Mouse (Mus musculus) CH12F3 (cell line): ENCODE data around the gene Ifit3.
"Not testable (repeated sequence)": the region's sequence is repeated elsewhere in the genome, so short reads cannot be mapped to it uniquely, and the experiment has no call there.

ENCODE experiments used
- in situ Hi-C: fragments of 300-500 bp; cut with MboI; formaldehyde crosslinking; loops from 2 replicates; pipeline ENCODE4 v1.14.3; 2020; ENCODE audit warnings: low sequenced_read_pairs

Ifit3 gene

DNA sequence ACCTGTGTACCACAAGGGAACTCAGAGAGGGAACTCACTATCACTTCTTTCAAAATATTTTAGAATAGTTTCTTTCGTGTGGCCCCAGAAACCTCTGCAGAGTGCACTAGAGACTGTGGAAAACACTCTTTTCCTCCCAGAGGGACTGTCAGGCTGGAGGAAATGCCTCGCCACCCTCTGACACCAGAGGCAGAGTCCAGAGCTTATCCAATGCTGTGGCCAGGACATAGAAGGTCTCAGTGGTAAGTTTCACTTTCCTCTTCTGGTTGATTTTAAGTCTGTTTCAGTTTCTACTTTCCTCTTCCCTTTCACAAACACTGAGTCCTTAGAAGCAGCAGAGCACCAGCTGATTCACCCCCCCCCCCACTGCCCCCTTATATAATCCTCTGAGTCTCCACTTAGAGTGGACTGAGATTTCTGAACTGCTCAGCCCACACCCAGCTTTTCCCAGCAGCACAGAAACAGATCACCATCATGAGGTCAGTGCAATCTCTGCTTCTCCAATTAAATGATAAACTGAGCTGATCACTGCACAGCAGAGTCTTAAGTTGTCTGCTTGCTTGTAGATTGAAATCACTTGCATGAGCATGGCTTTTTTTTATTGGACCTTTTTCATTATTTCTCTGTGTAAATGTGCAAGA is at the start of gene Ifit3:
Gene Ifit3 (plus strand): TSS at position 406 of the 641 bp plus-strand sequence.
- in situ Hi-C loops = not testable (repeated sequence)

DNA sequence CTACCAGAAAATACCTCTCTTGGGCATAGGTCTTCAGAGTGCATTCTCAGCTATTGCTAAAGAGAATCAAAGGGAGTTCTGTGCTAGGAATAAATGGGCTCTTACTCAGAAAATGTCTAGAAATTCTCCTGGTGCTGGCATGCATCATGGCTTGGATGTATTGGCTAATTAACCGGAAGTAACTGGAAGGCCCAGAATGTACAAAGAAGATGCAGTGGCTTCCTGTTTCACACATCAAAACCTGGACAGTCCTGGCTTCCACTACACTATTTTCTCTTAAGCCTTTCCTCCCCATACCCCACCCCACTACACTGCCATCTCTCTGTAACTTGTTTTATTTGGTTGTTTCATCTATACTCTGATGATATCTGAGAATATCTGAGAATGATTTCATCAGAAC is 43.9 kb upstream of the Ifit3 start:
- in situ Hi-C loops = no loop called here

GRCm38 (mm10) chr19:34546211-34546610 is 37.1 kb upstream of the Ifit3 start:
- in situ Hi-C loops = no loop called here

- in situ Hi-C loops = no loop called here
Measured at GRCm38 (mm10) chr19:34547976-34548375, 35.4 kb upstream of the Ifit3 start.

GRCm38 (mm10) chr19:34550205-34550533 is 33.2 kb upstream of the Ifit3 start:
- in situ Hi-C loops = no loop called here

GRCm38 (mm10) chr19:34550534-34551223 is 32.7 kb upstream of the Ifit3 start, which contains the start of gene Ifit2:
Gene Ifit2, plus strand, starts transcription at chr19:34550694.
- in situ Hi-C loops = no loop called here

DNA sequence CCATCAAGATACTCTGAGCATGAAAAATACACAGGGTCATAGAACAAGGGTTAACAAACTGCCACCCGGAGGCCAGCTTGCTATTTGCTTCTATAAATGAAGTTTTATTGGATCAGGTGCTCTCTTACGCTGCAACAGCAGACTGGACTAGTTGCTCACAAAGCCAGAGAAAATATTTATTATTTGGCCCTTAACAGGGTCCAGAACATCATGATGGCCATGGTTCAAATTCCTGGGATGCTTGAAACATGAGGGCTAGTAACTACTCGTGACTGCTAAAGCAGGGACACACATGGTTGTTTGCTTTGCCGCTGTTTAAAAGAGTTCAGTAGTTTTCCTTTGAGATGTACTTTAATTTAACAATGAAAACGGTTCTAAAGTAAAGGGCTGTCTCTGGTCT is 31.4 kb upstream of the Ifit3 start:
- in situ Hi-C loops = no loop called here

DNA sequence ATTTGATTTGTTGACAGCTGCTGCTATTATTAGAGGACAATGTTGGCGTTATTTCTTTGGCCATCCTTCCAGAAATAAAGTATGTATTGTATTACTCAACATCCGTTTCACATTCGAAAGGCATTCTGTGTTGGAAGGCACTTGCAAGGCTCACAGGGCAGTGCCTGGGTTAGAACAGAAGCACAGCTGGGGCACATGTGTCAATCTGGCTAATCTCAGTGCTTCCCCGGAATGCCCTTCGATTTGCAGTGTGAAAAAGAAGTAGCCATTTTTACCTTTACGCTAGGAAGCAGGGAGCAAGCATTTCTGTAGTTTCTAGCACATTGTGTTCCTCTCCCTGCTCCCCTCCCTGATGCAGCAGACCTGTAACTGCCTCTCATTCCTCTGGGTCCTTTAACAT is 30.3 kb upstream of the Ifit3 start:
- in situ Hi-C loops = no loop called here

GRCm38 (mm10) chr19:34553522-34553921 is 29.8 kb upstream of the Ifit3 start:
- in situ Hi-C loops = no loop called here

DNA sequence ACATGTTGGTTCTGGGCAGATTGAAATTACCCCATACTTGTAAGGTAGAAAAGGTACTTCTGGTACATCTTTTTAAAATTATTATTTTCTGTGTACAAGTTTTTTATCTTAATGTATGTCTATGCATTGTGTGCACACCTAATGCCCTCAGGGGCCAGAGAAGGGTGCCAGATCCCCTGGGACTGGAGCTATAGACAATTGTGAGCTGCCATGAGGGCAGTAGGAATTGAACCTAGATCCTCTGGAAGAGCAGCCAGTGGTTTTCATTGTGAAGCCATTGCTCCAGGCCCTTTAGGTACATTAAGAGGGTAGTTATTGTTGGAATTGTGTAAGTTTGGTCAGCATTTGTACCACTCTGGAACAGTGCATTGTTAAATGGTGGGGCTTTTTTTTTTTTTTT is 29.3 kb upstream of the Ifit3 start:
- in situ Hi-C loops = no loop called here

DNA sequence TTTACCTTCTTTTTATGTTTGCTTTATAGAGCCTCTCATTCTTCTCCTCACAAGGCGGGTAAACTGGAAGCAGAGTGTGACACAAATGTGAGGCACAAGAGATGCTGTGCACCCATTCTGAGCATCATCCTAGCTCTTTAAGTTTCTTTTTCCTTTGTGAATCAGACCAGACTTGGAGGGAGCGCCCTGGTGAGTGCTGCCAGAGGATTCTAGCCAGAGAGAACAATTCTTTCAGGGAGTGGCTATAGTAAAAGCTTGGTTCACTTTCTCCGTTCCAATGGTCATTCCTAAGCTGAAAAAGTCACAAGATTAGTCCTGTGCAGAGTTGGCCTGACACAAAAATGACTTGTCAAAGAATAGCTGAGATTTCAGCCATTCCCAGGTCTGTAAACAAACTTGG is 26.7 kb upstream of the Ifit3 start:
- in situ Hi-C loops = no loop called here

- in situ Hi-C loops = no loop called here
Measured at GRCm38 (mm10) chr19:34562556-34562955, 20.8 kb upstream of the Ifit3 start.

DNA sequence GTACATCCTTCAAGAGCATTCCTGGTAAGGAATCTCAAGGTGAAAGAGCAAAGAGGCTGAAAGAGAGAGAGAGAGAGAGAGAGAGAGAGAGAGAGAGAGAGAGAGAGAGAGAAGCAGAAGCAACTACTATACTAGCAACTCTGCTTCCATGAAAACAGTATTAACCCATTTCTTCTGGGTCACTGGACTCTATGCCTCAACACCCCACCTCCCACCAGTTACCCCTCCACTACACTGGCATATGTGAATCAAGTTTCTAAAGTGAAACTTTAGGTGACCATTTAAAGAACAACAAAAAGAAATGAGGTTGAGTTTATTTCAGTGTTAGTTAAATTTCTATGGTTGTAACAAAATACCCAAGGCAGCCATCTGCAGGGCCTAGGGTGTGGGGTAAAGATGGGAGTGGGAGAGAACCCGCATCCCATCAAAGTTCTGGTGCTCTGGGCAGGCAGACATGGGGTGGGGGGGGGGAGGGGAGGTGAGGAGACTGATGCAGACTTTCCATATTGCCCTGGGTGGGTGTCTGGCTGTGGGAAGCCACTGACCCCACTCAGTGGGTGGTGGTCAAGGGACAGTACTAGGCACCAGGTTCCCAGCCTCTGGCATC is 17.1 kb upstream of the Ifit3 start:
- in situ Hi-C loops = no loop called here

DNA sequence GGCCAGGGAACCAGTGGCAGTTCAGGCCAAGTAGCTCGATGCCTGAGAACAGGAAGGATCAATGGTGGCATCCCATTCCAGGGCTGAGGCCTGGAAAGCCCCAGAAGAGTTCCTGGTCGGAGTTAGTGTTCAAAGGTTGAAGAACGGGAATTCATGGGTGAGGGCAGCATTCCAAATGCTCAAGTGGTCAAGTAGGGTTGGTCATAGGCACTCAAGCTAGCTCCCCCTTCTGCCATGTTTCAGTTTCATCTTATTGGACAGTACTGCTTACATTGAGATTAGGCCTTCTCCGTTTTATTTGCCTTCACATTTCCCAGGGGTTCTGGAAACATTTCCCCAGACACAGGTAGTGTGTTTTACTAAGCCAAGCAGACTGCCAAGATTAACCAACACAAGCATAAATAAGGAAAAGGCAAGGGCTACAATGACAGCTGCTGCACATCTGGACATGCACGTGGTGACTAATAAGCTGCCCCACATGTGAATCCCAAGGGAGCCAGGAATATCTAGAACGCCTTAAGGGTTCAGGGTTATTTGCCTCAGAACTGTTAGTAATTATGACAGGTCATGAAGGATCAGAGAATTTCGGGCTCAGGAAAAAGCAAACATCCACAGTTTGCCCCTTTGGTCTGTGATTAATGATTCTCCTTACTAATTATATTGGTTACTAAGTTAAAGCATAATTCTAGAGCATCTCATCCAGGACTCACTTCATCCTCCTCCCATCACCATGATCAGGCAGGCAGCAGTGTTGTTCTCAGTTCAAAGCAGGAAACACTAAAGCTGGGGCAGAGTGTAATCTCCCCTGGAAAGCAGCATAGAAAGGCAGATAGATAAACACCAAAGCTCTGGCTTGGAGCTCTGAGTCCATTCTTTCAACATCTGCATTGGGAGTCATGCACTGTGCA is 14.1 kb upstream of the Ifit3 start:
- in situ Hi-C loops = no loop called here

DNA sequence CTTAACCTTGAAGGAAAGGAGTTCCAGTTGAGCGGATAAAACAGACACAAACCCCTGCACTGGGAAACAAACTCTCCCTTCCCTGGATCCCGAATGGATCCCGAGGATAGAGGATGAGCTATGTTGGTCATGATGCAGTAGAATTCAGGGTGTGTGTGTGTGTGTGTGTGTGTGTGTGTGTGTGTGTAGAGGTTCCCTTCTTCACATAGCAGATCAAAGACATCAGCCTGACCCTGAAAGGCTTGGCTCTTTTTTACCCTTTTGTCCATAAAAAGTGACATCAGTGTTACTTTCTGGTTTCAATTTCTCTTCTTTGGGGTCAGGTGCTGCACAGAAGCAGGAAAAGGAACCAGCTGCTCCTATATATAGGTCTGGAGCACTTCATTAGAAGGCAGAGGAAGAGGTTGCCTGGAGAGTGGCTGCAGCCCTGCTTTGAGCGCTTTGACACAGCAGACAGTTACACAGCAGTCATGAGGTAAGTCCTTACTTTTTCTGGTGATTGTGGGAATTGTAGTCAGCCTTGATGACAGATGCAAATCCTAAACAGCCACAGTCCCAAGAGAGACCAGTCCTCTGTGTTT is 13.3 kb upstream of the Ifit3 start:
- in situ Hi-C loops = no loop called here

- in situ Hi-C loops = no loop called here
Measured at GRCm38 (mm10) chr19:34571080-34571479, 12.3 kb upstream of the Ifit3 start.

- in situ Hi-C loops = no loop called here
Measured at GRCm38 (mm10) chr19:34573650-34574049, 9.7 kb upstream of the Ifit3 start.

GRCm38 (mm10) chr19:34577121-34577520 is 6.2 kb upstream of the Ifit3 start:
- in situ Hi-C loops = no loop called here

DNA sequence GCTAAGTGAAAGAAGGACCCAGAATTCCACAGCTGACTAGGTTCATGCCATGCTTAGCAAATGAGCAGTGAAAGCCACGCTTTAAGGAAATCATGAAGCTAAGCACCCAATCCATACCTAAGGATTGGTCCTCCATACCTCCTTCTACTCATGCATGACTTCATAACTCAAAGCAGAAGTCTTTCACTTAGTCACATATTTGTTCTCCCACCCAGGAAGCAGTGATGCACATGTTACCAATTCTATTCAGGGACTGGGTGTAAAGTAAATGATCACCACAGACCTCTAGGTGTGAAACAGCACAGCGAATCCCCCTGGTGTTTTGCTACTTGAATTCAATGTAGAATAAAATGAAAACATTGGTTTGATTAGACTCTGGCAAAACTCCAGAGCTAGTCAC is 635 bp upstream of the Ifit3 start:
- in situ Hi-C loops = not testable (repeated sequence)

DNA sequence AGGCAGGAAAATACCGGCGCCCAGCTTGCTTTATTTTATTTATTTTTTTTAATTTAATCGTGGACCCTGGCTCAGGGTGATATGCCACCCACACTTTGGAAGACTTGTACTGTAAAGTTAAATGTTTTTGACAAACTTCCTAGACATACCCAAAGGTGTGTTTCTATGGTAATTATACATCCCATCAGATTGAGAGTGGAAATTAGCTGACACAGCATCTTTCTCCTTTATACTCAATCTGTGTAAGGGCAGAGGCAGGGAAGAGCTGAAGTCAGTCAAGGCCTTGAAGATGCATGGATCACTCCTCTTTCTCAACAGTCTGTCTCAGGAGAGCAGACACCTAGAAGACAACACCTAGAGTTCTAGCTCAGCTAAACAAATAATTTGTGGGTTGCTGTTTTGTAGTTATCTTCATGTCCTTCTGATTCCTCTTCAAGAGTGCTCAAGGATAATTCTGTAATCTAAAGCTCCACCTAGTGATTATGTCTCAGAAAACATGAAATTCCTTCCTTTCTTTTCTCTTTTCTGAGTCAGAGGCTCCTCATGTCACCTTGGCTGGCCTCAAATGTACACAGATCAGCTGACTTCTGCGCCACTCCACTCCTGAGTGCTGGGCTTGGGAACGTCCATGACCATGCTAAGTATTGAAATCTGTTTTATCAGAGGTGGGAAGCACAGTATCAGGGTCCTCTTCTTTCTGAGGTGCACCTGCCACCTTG is 2.6 kb downstream of the Ifit3 start:
- in situ Hi-C loops = not testable (repeated sequence)
